Mouse (Mus musculus) embryonic fibroblast, embryonic 13.5 days (primary cell): ENCODE measurements around the gene Sidt2.

Experiments used
- CTCF ChIP-seq: IDR thresholded peaks from 2 replicates; pipeline ENCODE4 v1.5.1; 2011; ENCODE audit warnings: mild to moderate bottlenecking, control low read depth, low read length, moderate library complexity, borderline replicate concordance; ENCODE audit not compliant: insufficient read depth
- POLR2A ChIP-seq: IDR thresholded peaks from 2 replicates; pipeline ENCODE4 v1.6.1; 2011; ENCODE audit warnings: low read depth, mild to moderate bottlenecking, control low read depth, low read length, moderate library complexity

DNA sequence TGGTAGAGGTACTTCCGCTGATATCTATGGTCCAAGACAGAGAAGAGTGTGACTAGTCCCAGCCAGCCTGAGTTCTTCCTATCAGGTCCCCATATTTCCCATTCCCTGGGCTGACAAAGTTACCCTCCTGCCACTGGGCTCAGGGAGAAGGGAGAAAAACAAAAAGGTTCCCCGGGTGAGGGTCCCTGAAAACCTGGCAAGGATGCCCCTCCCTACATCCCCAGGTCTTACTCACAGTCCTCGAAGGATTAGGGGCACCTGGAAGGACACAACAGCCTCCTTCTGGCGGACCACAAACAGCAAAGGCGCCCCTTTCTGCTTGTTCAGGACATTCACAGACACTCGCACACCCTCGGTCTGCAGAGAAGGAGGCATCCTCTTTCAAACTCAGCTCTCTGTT, 2.2 kb downstream of the Sidt2 start:
- TF ChIP-seq CTCF (no peak), POLR2A (no peak)
